Mouse (Mus musculus) megakaryocyte, embryonic 14.5 days (primary cell): Measurements from ENCODE around the gene Qser1.

Source experiments
- FLI1 ChIP-seq: IDR thresholded peaks from 2 replicates; pipeline ENCODE4 v1.6.1; 2012; ENCODE audit warnings: low read length, inconsistent platforms, mixed read lengths
- GATA1 ChIP-seq: IDR thresholded peaks from 3 replicates; pipeline ENCODE4 v1.6.1; 2012; ENCODE audit warnings: mixed read lengths, low read length, inconsistent platforms, borderline replicate concordance

GRCm38 (mm10) chr2:104736241-104736640 is 80.3 kb downstream of the Qser1 start:
- TF ChIP-seq GATA1: no peak
- TF ChIP-seq FLI1: no peak
